Mouse (Mus musculus) right cerebral cortex, postnatal 36 days (tissue): ENCODE results near the gene Krt78.

ENCODE experiments used
- DNase-seq, 2 experiments: peaks; one replicate each; pipeline ENCODE4 v3.0.0; 2022; ENCODE audit warnings: low spot score in 2 of 2, mixed read lengths in 1 of 2

The Krt78 gene

GRCm38 (mm10) chr15:101973414-101974077 lies 19.5 kb upstream of the Krt78 start:
- DNase-seq, result peak; percentile 90

- DNase-seq, result no peak
Observed at GRCm38 (mm10) chr15:101970536-101970935, 16.4 kb upstream of the Krt78 start.

GRCm38 (mm10) chr15:101966808-101967207 lies 12.7 kb upstream of the Krt78 start:
- no peak for DNase-seq

GRCm38 (mm10) chr15:101958891-101959290 lies 4.8 kb upstream of the Krt78 start:
- no peak for DNase-seq

GRCm38 (mm10) chr15:101952733-101953474 lies 1.2 kb downstream of the Krt78 start:
- no peak for DNase-seq

GRCm38 (mm10) chr15:101945430-101945829 lies 8.7 kb downstream of the Krt78 start:
- DNase-seq, result no peak

- DNase-seq, result no peak
Observed at GRCm38 (mm10) chr15:101941948-101942347, 12.1 kb downstream of the Krt78 start.

GRCm38 (mm10) chr15:101940274-101940829 lies 13.7 kb downstream of the Krt78 start, which contains the start of gene Krt79:
TSS of gene Krt79 (minus strand) at chr15:101940324.
- no peak for DNase-seq

- no peak for DNase-seq
Observed at GRCm38 (mm10) chr15:101938600-101939308, 15.3 kb downstream of the Krt78 start.

GRCm38 (mm10) chr15:101933024-101933423 lies 21.1 kb downstream of the Krt78 start:
- DNase-seq, result no peak

- DNase-seq, result no peak
Observed at GRCm38 (mm10) chr15:101929666-101930065, 24.4 kb downstream of the Krt78 start.

- DNase-seq, result no peak
Observed at GRCm38 (mm10) chr15:101929087-101929486, 25.0 kb downstream of the Krt78 start.

- no peak for DNase-seq
Observed at GRCm38 (mm10) chr15:101927340-101928080, 26.6 kb downstream of the Krt78 start.

GRCm38 (mm10) chr15:101925041-101925440 lies 29.0 kb downstream of the Krt78 start:
- DNase-seq, result no peak

GRCm38 (mm10) chr15:101924635-101925034 lies 29.5 kb downstream of the Krt78 start, which contains the start of gene Krt4:
TSS of gene Krt4 (minus strand) at chr15:101924735.
- DNase-seq, result no peak

GRCm38 (mm10) chr15:101922296-101922695 lies 31.8 kb downstream of the Krt78 start:
- DNase-seq, result no peak

- no peak for DNase-seq
Observed at GRCm38 (mm10) chr15:101916072-101916471, 38.0 kb downstream of the Krt78 start.

- no peak for DNase-seq
Observed at GRCm38 (mm10) chr15:101904849-101905248, 49.2 kb downstream of the Krt78 start.

- no peak for DNase-seq
Observed at GRCm38 (mm10) chr15:101902171-101903149, 51.6 kb downstream of the Krt78 start.
